Comparison of ENCODE assay signal across 17 mouse cellular contexts in the genomic region with DNA sequence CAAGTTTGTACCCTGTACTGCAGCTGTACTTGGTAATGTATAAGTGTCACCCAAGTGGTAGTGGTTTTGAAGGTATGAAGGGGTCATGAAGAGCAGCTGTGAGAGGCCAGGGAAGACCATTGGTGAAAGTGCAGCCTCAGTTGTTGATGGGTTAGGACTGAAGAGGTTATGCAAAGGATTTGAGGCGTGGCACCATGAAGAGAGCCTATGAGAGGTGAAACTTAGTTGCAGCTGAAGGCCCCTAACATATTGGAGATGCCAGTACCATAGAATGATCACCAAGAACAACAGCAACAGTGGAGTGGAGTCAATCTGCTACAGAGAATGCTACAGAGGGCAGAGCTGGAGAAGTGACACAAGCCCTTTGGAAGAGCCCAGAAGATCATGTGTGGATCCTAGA. TPM values are rescaled to one million over a fixed set of nuclear protein-coding genes. Genes with fewer than 3 reads are reported as not detected.
A peak's percentile ranks its signal among the peaks of the same experiment; 100 is the strongest.
DNase-seq lines count a peak whose midpoint lies in the region; ATAC-seq and TF ChIP-seq lines count a peak whose summit lies in the region.
"Had no signal": no experiment of that assay in that cellular context is flagged by ENCODE, and none has a peak within 500 bp of the region (broad histone marks: within the 10 kb centered on the region; RNA-seq: fewer than 3 reads in every experiment).

No protein-coding gene starts in this region.

- no peaks in the 10 kb centered on the region for H3K27me3 ChIP-seq in heart, embryonic 16.5 days (ENCODE audit: control insufficient read depth, insufficient read depth, low read length)
- no peaks in the 10 kb centered on the region for H3K27me3 ChIP-seq in midbrain, embryonic 13.5 days
- H3K27me3 ChIP-seq in midbrain, postnatal 0 days (ENCODE audit: insufficient read depth, low read length): no peaks in the 10 kb centered on the region
- H3K27me3 ChIP-seq in liver, embryonic 15.5 days: no peaks in the 10 kb centered on the region
- H3K27me3 ChIP-seq: CH12.LX; kidney, embryonic 15.5 days had no signal

- 96% methylated on average over 1 of the region's 1 CpGs for WGBS in heart, embryonic 16.5 days
- 96% methylated on average over 1 of the region's 1 CpGs for WGBS in midbrain, embryonic 13.5 days
- WGBS in midbrain, postnatal 0 days: 97% methylated on average over 1 of the region's 1 CpGs
- WGBS in liver, embryonic 15.5 days (ENCODE audit: insufficient replicate concordance): 91% methylated on average over 1 of the region's 1 CpGs

- H3K36me3 ChIP-seq in heart, embryonic 16.5 days (ENCODE audit: control insufficient read depth, insufficient read depth): 0 out of 2 replicates have a peak, but pooled peaks cover 3% of the 10 kb centered on the region
- no peaks in the 10 kb centered on the region for H3K36me3 ChIP-seq in midbrain, embryonic 13.5 days
- no peaks in the 10 kb centered on the region for H3K36me3 ChIP-seq in midbrain, postnatal 0 days (ENCODE audit: insufficient read depth, low read length)
- no peaks in the 10 kb centered on the region for H3K36me3 ChIP-seq in liver, embryonic 15.5 days (replicated peaks)
- H3K36me3 ChIP-seq: kidney, embryonic 15.5 days had no signal

- H3K4me2 ChIP-seq in heart, embryonic 16.5 days (ENCODE audit: low read depth, low read length): no peak overlapping the region
- peak overlapping the region; percentile 79; the same call in 1 of the 2 replicates for H3K4me2 ChIP-seq in midbrain, embryonic 13.5 days (replicated peaks)
- H3K4me2 ChIP-seq in midbrain, postnatal 0 days (ENCODE audit: low read depth, low read length, poor library complexity, severe bottlenecking): no peak overlapping the region
- H3K4me2 ChIP-seq in liver, embryonic 15.5 days: peak overlapping the region; percentile 97; the same call in 1 of the 2 replicates

- intact Hi-C loops in heart, postnatal 14 days (cut with DNase I): loop anchor here (2.0 kb wide), 1 partner anchor 13 kb away; no protein-coding TSS in a partner anchor

- no peak for DNase-seq in heart, postnatal 14 days
- no peak for DNase-seq in midbrain, postnatal 0 days (ENCODE audit: low spot score)
- no peak for DNase-seq in ovary, adult 18-20 months (ENCODE audit: low spot score)
- no peak for DNase-seq in neural tube, embryonic 10.5 days (ENCODE audit: extremely low spot score, low spot score)
- DNase-seq: cerebellum, postnatal 36 days; heart, postnatal 36 days; lung, embryonic 14.5 days; right cerebral cortex, postnatal 25 days; thymus, adult 2 months had no signal

- no peak for ATAC-seq in heart, embryonic 16.5 days (replicated peaks; ENCODE audit: extremely low read depth, insufficient read depth, low FRiP score)
- no peak for ATAC-seq in midbrain, embryonic 13.5 days
- ATAC-seq in midbrain, postnatal 0 days (ENCODE audit: low FRiP score): no peak
- no peak for ATAC-seq in liver, embryonic 15.5 days (ENCODE audit: insufficient read depth)
- ATAC-seq: forebrain, embryonic 16.5 days had no signal

- H3K4me1 ChIP-seq in heart, embryonic 16.5 days (ENCODE audit: control insufficient read depth, insufficient read depth, low read length): peaks cover 12% of the 10 kb centered on the region
- H3K4me1 ChIP-seq in midbrain, embryonic 13.5 days (replicated peaks): peaks cover 14% of the 10 kb centered on the region
- 0 out of 2 replicates have a peak, but pooled peaks cover 2% of the 10 kb centered on the region for H3K4me1 ChIP-seq in midbrain, postnatal 0 days (ENCODE audit: insufficient read depth, low read length)
- peaks cover 31% of the 10 kb centered on the region for H3K4me1 ChIP-seq in liver, embryonic 15.5 days (replicated peaks)

- TF ChIP-seq CTCF in midbrain, postnatal 0 days (IDR thresholded peaks at IDR 0.05): no peak

- H3K4me3 ChIP-seq in heart, embryonic 16.5 days (ENCODE audit: low read length): no peak overlapping the region
- no peak overlapping the region for H3K4me3 ChIP-seq in midbrain, embryonic 13.5 days (replicated peaks)
- H3K4me3 ChIP-seq in midbrain, postnatal 0 days (ENCODE audit: low read depth, low read length): no peak overlapping the region
- no peak overlapping the region for H3K4me3 ChIP-seq in liver, embryonic 15.5 days (replicated peaks)
- H3K4me3 ChIP-seq: kidney, embryonic 15.5 days had no signal

- no peaks in the 10 kb centered on the region for H3K9me3 ChIP-seq in heart, embryonic 16.5 days (replicated peaks; ENCODE audit: control insufficient read depth, low read length)
- no peaks in the 10 kb centered on the region for H3K9me3 ChIP-seq in midbrain, embryonic 13.5 days
- no peaks in the 10 kb centered on the region for H3K9me3 ChIP-seq in midbrain, postnatal 0 days (ENCODE audit: low read length)
- H3K9me3 ChIP-seq in liver, embryonic 15.5 days (replicated peaks): no peaks in the 10 kb centered on the region
- H3K9me3 ChIP-seq: kidney, embryonic 15.5 days had no signal

- H3K27ac ChIP-seq in heart, embryonic 16.5 days (ENCODE audit: low read length): peak overlapping the region; percentile 95
- H3K27ac ChIP-seq in midbrain, embryonic 13.5 days: no peak overlapping the region
- no peak overlapping the region for H3K27ac ChIP-seq in midbrain, postnatal 0 days (ENCODE audit: low read depth, low read length)
- peak overlapping the region; percentile 96 for H3K27ac ChIP-seq in liver, embryonic 15.5 days (replicated peaks)
- H3K27ac ChIP-seq: kidney, embryonic 15.5 days; left cerebral cortex, adult 2 months had no signal

- H3K9ac ChIP-seq in heart, embryonic 16.5 days (ENCODE audit: low read length): 0 out of 2 replicates have a peak overlapping the region, but pooled peaks have one; percentile 34
- H3K9ac ChIP-seq in midbrain, embryonic 13.5 days (replicated peaks): no peak overlapping the region
- no peak overlapping the region for H3K9ac ChIP-seq in midbrain, postnatal 0 days (replicated peaks; ENCODE audit: low read length, poor library complexity, severe bottlenecking)
- H3K9ac ChIP-seq in liver, embryonic 15.5 days: no peak overlapping the region
- H3K9ac ChIP-seq: kidney, embryonic 15.5 days; lung, embryonic 14.5 days had no signal

RNA-seq across cellular contexts. Expression of gene Sap30, which starts 1.7 kb away (rescaled TPM):
- polyA plus RNA-seq in heart, embryonic 16.5 days (2015; fragmentation: Nextera tagmentation; extraction: Ambion mirVana): 44.3 and 44.5 TPM in 2 replicates
- total RNA-seq in heart, postnatal 14 days (2021): 10 to 100 TPM; 12.9 TPM
- 61.5 and 76.2 TPM in 2 replicates for polyA plus RNA-seq in midbrain, embryonic 13.5 days (2015; fragmentation: Nextera tagmentation; extraction: Ambion mirVana)
- 18.0 and 21.0 TPM in 2 replicates for total RNA-seq in midbrain, postnatal 0 days (2014; rRNA removed)
- 14.4 and 14.6 TPM in 2 replicates for polyA plus RNA-seq in midbrain, postnatal 0 days (2015; fragmentation: Nextera tagmentation; extraction: Ambion mirVana)
- 13.6 and 13.9 TPM in 2 replicates for polyA plus RNA-seq in liver, embryonic 15.5 days (2015; fragmentation: Nextera tagmentation; extraction: Ambion mirVana)

RNA-seq across cellular contexts. Expression of gene Hmgb2, which starts 22.3 kb away (rescaled TPM):
- polyA plus RNA-seq in heart, embryonic 16.5 days (2015; fragmentation: Nextera tagmentation; extraction: Ambion mirVana): 196 and 251 TPM in 2 replicates
- total RNA-seq in heart, postnatal 14 days (2021): 10 to 100 TPM; 27.0 to 51.5 TPM
- polyA plus RNA-seq in midbrain, embryonic 13.5 days (2015; fragmentation: Nextera tagmentation; extraction: Ambion mirVana): 210 and 259 TPM in 2 replicates
- 11.2 and 12.3 TPM in 2 replicates for total RNA-seq in midbrain, postnatal 0 days (2014; rRNA removed)
- 34.8 and 50.4 TPM in 2 replicates for polyA plus RNA-seq in midbrain, postnatal 0 days (2015; fragmentation: Nextera tagmentation; extraction: Ambion mirVana)
- polyA plus RNA-seq in liver, embryonic 15.5 days (2015; fragmentation: Nextera tagmentation; extraction: Ambion mirVana): 204 and 283 TPM in 2 replicates

RNA-seq across cellular contexts. Expression of gene Scrg1, which starts 33.6 kb away (rescaled TPM):
- polyA plus RNA-seq in heart, embryonic 16.5 days (2015; fragmentation: Nextera tagmentation; extraction: Ambion mirVana): 1.3 and 1.4 TPM in 2 replicates
- under 1 TPM in 1 of 2 experiments, not detected in 1; 0.43 TPM for total RNA-seq in heart, postnatal 14 days (2021)
- polyA plus RNA-seq in midbrain, embryonic 13.5 days (2015; fragmentation: Nextera tagmentation; extraction: Ambion mirVana): 2.5 and 3.3 TPM in 2 replicates
- 11.2 and 16.3 TPM in 2 replicates for total RNA-seq in midbrain, postnatal 0 days (2014; rRNA removed)
- polyA plus RNA-seq in midbrain, postnatal 0 days (2015; fragmentation: Nextera tagmentation; extraction: Ambion mirVana): 35.2 and 37.7 TPM in 2 replicates
- 0.35 TPM in 1 of 2 replicates, not detected in the other for polyA plus RNA-seq in liver, embryonic 15.5 days (2015; fragmentation: Nextera tagmentation; extraction: Ambion mirVana)
- total RNA-seq: CH12.LX; gastrocnemius, adult 18-20 months; heart, postnatal 36 days had no signal

Comparison
In these comparisons a context has a peak if more than half of its experiments do, and no peak if none do; other contexts are left out.
1. H3K4me2 ChIP-seq: peak in midbrain, embryonic 13.5 days (single experiment) and liver, embryonic 15.5 days (single experiment); none in heart, embryonic 16.5 days (single experiment) and midbrain, postnatal 0 days (single experiment).
2. H3K27ac ChIP-seq: peak in heart, embryonic 16.5 days (single experiment) and liver, embryonic 15.5 days (single experiment); none in midbrain, embryonic 13.5 days (single experiment) and midbrain, postnatal 0 days (single experiment).